Mouse (Mus musculus): ENCODE results near the gene Cux1.

GRCm38 (mm10) chr5:136300880-136301279 lies 266.4 kb downstream of the Cux1 start:
- TF ChIP-seq CTCF (IDR thresholded peaks at IDR 0.05; ENCODE audit: borderline replicate concordance, control insufficient read depth, extremely low read depth, insufficient read depth, low read length, poor library complexity) (no peak), POLR2A (IDR thresholded peaks at IDR 0.05; ENCODE audit: control insufficient read depth, extremely low read depth, insufficient read depth, low read length, poor library complexity) (no peak)
